Mouse (Mus musculus) CH12.LX (cell line): ENCODE data around the gene Asb3.

ENCODE experiments used
- CTCF ChIP-seq, 2 experiments: IDR thresholded peaks in 1 of 2; conservative IDR thresholded peaks in 1 of 2; 2 replicates each; pipeline ENCODE4 v1.5.1; 2011 to 2012; ENCODE audit warnings: low read depth in 2 of 2, low read length in 2 of 2, improper control_type of control experiment in 1 of 2, inconsistent platforms in 1 of 2, mild to moderate bottlenecking in 1 of 2, moderate library complexity in 1 of 2
- EP300 ChIP-seq: IDR thresholded peaks from 2 replicates; pipeline ENCODE4 v1.6.1; 2011; ENCODE audit warnings: low read length, improper control_type of control experiment
- MAX ChIP-seq: IDR thresholded peaks from 2 replicates; pipeline ENCODE4 v1.6.1; 2011; ENCODE audit warnings: low read length, improper control_type of control experiment
- MYC ChIP-seq: IDR thresholded peaks from 2 replicates; pipeline ENCODE4 v1.6.1; 2011; ENCODE audit warnings: low read depth, mild to moderate bottlenecking, improper control_type of control experiment, low read length
- POLR2A ChIP-seq: IDR thresholded peaks from 2 replicates; pipeline ENCODE4 v1.6.1; 2011; ENCODE audit warnings: low read depth, mild to moderate bottlenecking, improper control_type of control experiment, low read length
- ZKSCAN1 ChIP-seq: IDR thresholded peaks from 2 replicates; pipeline ENCODE4 v1.6.1; 2012; ENCODE audit warnings: low read depth, inconsistent platforms, low read length, improper control_type of control experiment, borderline replicate concordance

GRCm38 (mm10) chr11:30896201-30896600 lies 11.0 kb downstream of the Asb3 start:
- TF ChIP-seq CTCF (conservative IDR thresholded peaks at IDR 0.05 in 1 of 2, IDR thresholded peaks at IDR 0.05 in 1 of 2; ENCODE audit: low read depth in 2 of 2, low read length in 2 of 2): no peak
- no peak for TF ChIP-seq MYC
- no peak for TF ChIP-seq EP300
- no peak for TF ChIP-seq MAX
- no peak for TF ChIP-seq ZKSCAN1
- TF ChIP-seq POLR2A: no peak
